In genomic region chr11:79590664-79591590, GRCm38 (mm10) we compare ENCODE assay signal across 8 mouse cellular contexts. TPM values are rescaled to one million over a fixed set of nuclear protein-coding genes. Genes with fewer than 3 reads are reported as not detected.
A peak's percentile ranks its signal among the peaks of the same experiment; 100 is the strongest.
DNase-seq lines count a peak whose midpoint lies in the region; ATAC-seq lines count a peak whose summit lies in the region.

Gene Rab11fip4 (plus strand): TSS chr11:79591212.

- ATAC-seq in forebrain, embryonic 13.5 days: peak; percentile 85
- peak; percentile 75 for ATAC-seq in midbrain, embryonic 12.5 days (ENCODE audit: low FRiP score, low read depth)

- peak within 1 kb of the TSS; percentile 81 for H3K4me2 ChIP-seq in forebrain, embryonic 13.5 days
- peak within 1 kb of the TSS; percentile 84 for H3K4me2 ChIP-seq in midbrain, embryonic 12.5 days (replicated peaks)

- H3K27ac ChIP-seq in forebrain, embryonic 13.5 days: peak within 1 kb of the TSS; percentile 76
- peak within 1 kb of the TSS; percentile 70 for H3K27ac ChIP-seq in midbrain, embryonic 12.5 days (replicated peaks)

- H3K9me3 ChIP-seq in forebrain, embryonic 13.5 days (replicated peaks): no peaks in the 10 kb centered on the region
- H3K9me3 ChIP-seq in midbrain, embryonic 12.5 days: no peaks in the 10 kb centered on the region

- H3K27me3 ChIP-seq in forebrain, embryonic 13.5 days: 0 out of 2 replicates have a peak, but pooled peaks cover 8% of the 10 kb centered on the region
- peaks cover 36% of the 10 kb centered on the region for H3K27me3 ChIP-seq in midbrain, embryonic 12.5 days

- 2% methylated on average over 39 of the region's 98 CpGs for WGBS in forebrain, embryonic 13.5 days
- WGBS in midbrain, embryonic 12.5 days: 2% methylated on average over 64 of the region's 98 CpGs

- H3K4me3 ChIP-seq in forebrain, embryonic 13.5 days: peak within 1 kb of the TSS; percentile 67
- H3K4me3 ChIP-seq in midbrain, embryonic 12.5 days: peak within 1 kb of the TSS; percentile 79

- H3K9ac ChIP-seq in forebrain, embryonic 13.5 days: peak within 1 kb of the TSS; percentile 83
- peak within 1 kb of the TSS; percentile 82 for H3K9ac ChIP-seq in midbrain, embryonic 12.5 days (replicated peaks)

- peak in 1 of 2 experiments; percentile 72 for DNase-seq in layer of hippocampus, adult 18-20 months (ENCODE audit: low spot score in 2 of 2)
- no peak for DNase-seq in layer of hippocampus, adult 9-11 months
- DNase-seq in brain, embryonic 18.5 days (ENCODE audit: low read depth, low spot score): peak; percentile 57
- peak; percentile 27 to 51 for DNase-seq in kidney, postnatal 25 days
- DNase-seq in testis, postnatal 14 days (ENCODE audit: low spot score): peak; percentile 55
- no peak for DNase-seq in urinary bladder, adult 2 months (ENCODE audit: low spot score)

- peaks cover 41% of the 10 kb centered on the region for H3K4me1 ChIP-seq in forebrain, embryonic 13.5 days
- H3K4me1 ChIP-seq in midbrain, embryonic 12.5 days: peaks cover 37% of the 10 kb centered on the region

- H3K36me3 ChIP-seq in forebrain, embryonic 13.5 days (ENCODE audit: poor library complexity, severe bottlenecking): no peaks in the 10 kb centered on the region
- H3K36me3 ChIP-seq in midbrain, embryonic 12.5 days: no peaks in the 10 kb centered on the region

RNA-seq across cellular contexts. Expression of gene Rab11fip4, which starts in this region (rescaled TPM):
- 100 to 1,000 TPM; 171 to 175 TPM for total RNA-seq in layer of hippocampus, adult 18-20 months (2021)
- 16.2 and 19.2 TPM in 2 replicates for polyA plus RNA-seq in forebrain, embryonic 13.5 days (2015; fragmentation: Nextera tagmentation; extraction: Ambion mirVana)
- 20.6 and 26.8 TPM in 2 replicates for polyA plus RNA-seq in midbrain, embryonic 12.5 days (2016; fragmentation: Nextera tagmentation; extraction: Ambion mirVana)
- polyA plus RNA-seq in urinary bladder, adult 2 months (2012; rRNA removed): 0.74 and 0.81 TPM in 2 replicates

Comparison
In these comparisons a context has a peak if more than half of its experiments do, and no peak if none do; other contexts are left out.
1. DNase-seq: peak in brain, embryonic 18.5 days (single experiment), kidney, postnatal 25 days (2 of 2) and testis, postnatal 14 days (single experiment); none in layer of hippocampus, adult 9-11 months (single experiment) and urinary bladder, adult 2 months (single experiment).